Mouse (Mus musculus) thymus, adult 2 months (tissue): ENCODE data around the gene Helq. TPM values are rescaled to one million over a fixed set of nuclear protein-coding genes. Genes with fewer than 3 reads are reported as not detected.

Source experiments
- DNase-seq: peaks from one replicate; pipeline ENCODE4 v3.0.0; 2021
- H3K27ac ChIP-seq: fragments of 200-500 bp; 2 replicates; pipeline ENCODE4 v1.5.1; 2012; ENCODE audit warnings: low read length, control low read depth; ENCODE audit not compliant: control insufficient read depth, insufficient read depth
- H3K27me3 ChIP-seq: fragments of 200-500 bp; 2 replicates; pipeline ENCODE4 v1.6.1; 2012; ENCODE audit warnings: mild to moderate bottlenecking, low read length, moderate library complexity, mixed read lengths; ENCODE audit not compliant: control insufficient read depth, insufficient read depth
- H3K36me3 ChIP-seq: fragments of 200-500 bp; 2 replicates; pipeline ENCODE4 v1.6.1; 2012; ENCODE audit warnings: mild to moderate bottlenecking, low read length, moderate library complexity; ENCODE audit not compliant: control insufficient read depth, insufficient read depth
- H3K4me1 ChIP-seq: fragments of 200-500 bp; replicated peaks from 2 replicates; pipeline ENCODE4 v1.6.1; 2012; ENCODE audit warnings: low read length; ENCODE audit not compliant: control insufficient read depth, insufficient read depth
- H3K4me3 ChIP-seq: fragments of 200-500 bp; 2 replicates; pipeline ENCODE4 v1.5.1; 2012; ENCODE audit warnings: mild to moderate bottlenecking, low read length, control low read depth, moderate library complexity; ENCODE audit not compliant: control insufficient read depth, insufficient read depth
- CTCF ChIP-seq: fragments of 200-500 bp; IDR thresholded peaks from 2 replicates; pipeline ENCODE4 v1.5.1; 2012; ENCODE audit warnings: mild to moderate bottlenecking, control low read depth, low read length, moderate library complexity, borderline replicate concordance; ENCODE audit not compliant: control insufficient read depth, poor library complexity, insufficient read depth; ENCODE audit errors: extremely low read depth
- POLR2A ChIP-seq: fragments of 200-500 bp; IDR thresholded peaks from 2 replicates; pipeline ENCODE4 v1.6.1; 2012; ENCODE audit warnings: mild to moderate bottlenecking, low read length, control low read depth, moderate library complexity; ENCODE audit not compliant: control insufficient read depth, poor library complexity, insufficient read depth; ENCODE audit errors: extremely low read depth
- WGBS: fragments of 180-500 bp; shearing (Covaris S2); methylation state at CpG from one replicate; pipeline ENCODE4 v1.1.7; 2018; 5-methylcytosine and 5-hydroxymethylcytosine counted together
- polyA plus RNA-seq: library from polyadenylated mRNA; depleted of rRNA; stranded (reverse); fragments of >200 nt; gene quantifications from 2 replicates; pipeline ENCODE4 v1.2.3, GENCODE M21; 2012

The Helq gene
- polyA plus RNA-seq, 1 experiment: 15.6 TPM

DNA sequence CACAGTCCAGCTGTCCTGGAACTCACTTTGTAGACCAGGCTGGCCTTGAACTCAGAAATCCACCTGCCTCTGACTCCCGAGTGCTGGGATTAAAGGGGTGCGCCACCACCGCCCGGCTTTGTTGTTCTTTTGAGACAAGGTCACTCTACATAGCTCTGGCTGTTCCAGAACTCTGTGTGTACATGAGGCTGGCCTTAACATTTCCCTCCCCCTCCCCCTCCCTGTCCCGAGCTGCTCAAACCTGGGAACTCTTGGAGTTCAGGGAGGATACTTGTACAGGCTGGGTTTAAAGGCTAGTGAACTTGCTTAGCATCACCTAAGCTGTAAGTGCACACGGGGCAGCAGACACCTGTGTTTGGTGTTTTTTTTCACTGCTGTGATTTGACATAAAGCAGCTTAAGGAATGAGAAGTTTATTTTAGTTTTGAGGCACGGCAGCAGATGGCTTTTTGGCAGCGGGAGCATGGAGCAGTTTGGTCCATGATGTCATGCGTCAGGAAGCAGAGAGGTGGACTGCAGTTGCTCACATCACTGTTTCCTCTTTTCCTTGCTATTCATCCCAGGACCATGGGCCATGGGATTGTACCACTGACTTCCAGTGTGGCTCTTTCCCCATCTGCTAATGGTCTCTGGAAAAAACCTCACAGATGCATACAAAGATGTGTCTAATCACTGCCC is 37.6 kb upstream of the Helq start:
- no peak for DNase-seq
- no peaks in the 10 kb centered on the region for H3K36me3 ChIP-seq
- H3K4me1 ChIP-seq: no peaks in the 10 kb centered on the region; the same call in 1 of the 2 replicates
- TF ChIP-seq POLR2A (no peak), CTCF (no peak)
- H3K4me3 ChIP-seq: no peak overlapping the region
- 74% methylated on average over 9 of the region's 9 CpGs for WGBS
- H3K27ac ChIP-seq: no peak overlapping the region
- no peaks in the 10 kb centered on the region for H3K27me3 ChIP-seq

DNA sequence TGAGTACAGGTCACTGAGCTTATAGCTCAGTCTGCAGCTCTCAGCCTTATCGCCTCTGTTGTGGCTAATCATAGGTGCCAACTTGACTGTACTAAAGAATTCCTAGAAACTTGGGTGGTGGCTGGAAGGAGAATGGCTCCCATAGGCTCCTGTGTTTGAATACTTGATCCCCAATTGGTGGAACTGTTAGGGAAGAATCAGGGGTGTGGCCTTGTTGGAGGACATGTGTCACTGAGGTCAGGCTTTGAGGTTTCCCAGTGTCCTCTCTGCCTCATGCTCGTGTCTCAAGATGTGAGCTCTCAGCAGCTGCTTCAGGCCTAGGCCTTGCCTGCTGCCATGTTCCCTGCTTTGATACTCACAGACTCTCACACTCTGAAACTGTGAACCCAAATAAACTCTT is 35.4 kb upstream of the Helq start:
- TF ChIP-seq POLR2A (no peak), CTCF (no peak)
- WGBS: 97% methylated on average over 2 of the region's 2 CpGs
- Histone ChIP-seq H3K27me3 (no peaks in the 10 kb centered on the region), H3K4me3 (no peak overlapping the region), H3K4me1 (no peaks in the 10 kb centered on the region; the same call in 1 of the 2 replicates), H3K36me3 (no peaks in the 10 kb centered on the region), H3K27ac (no peak overlapping the region)
- no peak for DNase-seq

DNA sequence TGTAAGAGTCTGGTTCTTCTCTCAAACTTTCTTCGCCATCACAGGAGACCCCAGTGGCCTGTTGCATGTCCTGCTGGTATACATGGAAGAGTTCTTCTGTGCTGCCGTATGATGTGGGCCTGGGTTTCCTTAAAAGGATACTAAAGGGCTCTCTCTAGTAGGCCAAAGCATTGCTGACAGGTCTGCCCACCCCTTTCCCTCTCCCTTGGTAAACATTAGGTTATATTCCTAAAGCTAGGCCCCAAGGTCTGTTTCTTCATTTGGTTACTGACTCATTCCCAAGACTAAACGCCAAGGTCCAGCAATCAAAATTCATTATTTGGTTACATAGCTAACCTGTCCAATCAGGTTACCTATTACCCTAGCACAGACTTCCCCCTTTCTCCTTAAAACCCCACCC is 34.3 kb upstream of the Helq start:
- Histone ChIP-seq H3K36me3 (no peaks in the 10 kb centered on the region), H3K27me3 (no peaks in the 10 kb centered on the region), H3K4me1 (no peaks in the 10 kb centered on the region; the same call in 1 of the 2 replicates), H3K4me3 (no peak overlapping the region), H3K27ac (no peak overlapping the region)
- DNase-seq: no peak
- 97% methylated on average over 3 of the region's 3 CpGs for WGBS
- TF ChIP-seq POLR2A (no peak), CTCF (no peak)

DNA sequence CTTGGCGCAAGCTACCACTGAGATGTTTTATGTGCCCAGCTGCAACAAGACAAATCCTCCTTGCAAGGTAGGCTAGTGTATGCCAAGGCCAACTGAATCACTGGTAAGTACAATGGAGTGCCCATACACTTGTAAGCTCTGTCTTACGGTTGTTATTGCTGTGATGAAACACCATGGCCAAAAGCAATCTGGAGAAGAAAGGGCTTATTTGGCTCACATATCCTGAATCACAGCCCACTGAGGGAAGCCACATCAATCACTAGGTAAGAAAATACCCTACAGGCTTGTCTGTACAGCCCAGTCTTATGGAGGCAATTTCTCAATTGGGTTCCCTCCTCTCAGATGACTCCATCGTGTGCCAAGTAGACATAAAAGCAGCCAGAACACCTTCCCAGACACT is 30.3 kb upstream of the Helq start:
- TF ChIP-seq CTCF (no peak), POLR2A (no peak)
- 74% methylated on average over 3 of the region's 3 CpGs for WGBS
- H3K27ac ChIP-seq: no peak overlapping the region
- no peaks in the 10 kb centered on the region for H3K27me3 ChIP-seq
- peaks cover 15% of the 10 kb centered on the region for H3K4me1 ChIP-seq
- H3K4me3 ChIP-seq: no peak overlapping the region
- DNase-seq: no peak
- no peaks in the 10 kb centered on the region for H3K36me3 ChIP-seq

DNA sequence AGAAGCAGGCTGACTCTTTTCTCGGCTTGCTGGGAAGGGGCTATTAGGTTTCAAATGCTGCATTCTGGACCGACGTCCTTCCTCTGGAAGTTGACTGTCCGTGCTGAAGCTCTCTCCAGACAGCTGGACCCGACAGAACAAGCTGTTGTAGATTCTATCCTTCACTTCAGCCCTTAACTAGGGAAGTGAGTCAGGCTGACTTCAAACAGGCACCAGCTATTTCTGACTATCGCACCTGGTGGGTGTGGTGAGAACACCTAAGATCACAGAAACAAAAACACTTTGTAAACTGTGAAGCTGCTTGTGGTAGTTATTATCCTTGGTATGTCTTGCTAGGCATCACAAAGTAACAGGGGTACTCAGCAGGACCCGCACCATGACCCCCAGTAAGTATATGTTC is 28.1 kb upstream of the Helq start:
- no peak overlapping the region for H3K4me3 ChIP-seq
- TF ChIP-seq CTCF (no peak), POLR2A (no peak)
- 50% methylated on average over 7 of the region's 7 CpGs for WGBS
- H3K27ac ChIP-seq: peak overlapping the region; percentile 71; the same call in 1 of the 2 replicates
- peaks cover 15% of the 10 kb centered on the region for H3K4me1 ChIP-seq
- no peaks in the 10 kb centered on the region for H3K27me3 ChIP-seq
- no peaks in the 10 kb centered on the region for H3K36me3 ChIP-seq
- no peak for DNase-seq

DNA sequence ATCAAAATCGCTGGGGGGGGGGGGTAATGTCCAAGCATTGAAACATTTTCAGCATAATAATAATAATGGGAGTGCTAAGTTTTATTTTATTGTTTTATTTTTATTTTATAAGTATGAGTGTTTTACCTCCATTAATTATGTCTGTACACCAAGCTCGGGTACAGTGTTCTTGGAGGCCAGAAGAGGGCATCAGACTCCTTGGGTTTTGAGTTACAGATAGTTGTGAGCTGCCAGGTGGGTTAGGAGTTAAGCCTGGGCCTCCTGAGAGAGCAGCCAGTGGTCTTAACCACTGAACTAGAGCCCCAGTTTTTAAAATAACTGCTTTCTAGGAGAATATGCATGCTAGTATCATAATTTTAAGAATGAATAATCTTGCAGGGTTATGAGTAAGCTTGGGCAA is 27.6 kb upstream of the Helq start:
- H3K36me3 ChIP-seq: no peaks in the 10 kb centered on the region
- peaks cover 15% of the 10 kb centered on the region for H3K4me1 ChIP-seq
- 15% methylated on average over 2 of the region's 2 CpGs for WGBS
- no peaks in the 10 kb centered on the region for H3K27me3 ChIP-seq
- peak overlapping the region; percentile 71; the same call in 1 of the 2 replicates for H3K27ac ChIP-seq
- DNase-seq: peak; percentile 29
- no peak overlapping the region for H3K4me3 ChIP-seq
- no peak for TF ChIP-seq CTCF
- TF ChIP-seq POLR2A: no peak
